Mouse (Mus musculus): ENCODE results near the gene B4galnt2. TPM values are rescaled to one million over a fixed set of nuclear protein-coding genes. Genes with fewer than 3 reads are reported as not detected.
A peak's percentile ranks its signal among the peaks of the same experiment; 100 is the strongest.
"Not testable (repeated sequence)": the region's sequence is repeated elsewhere in the genome, so short reads cannot be mapped to it uniquely, and the experiment has no call there.

B4galnt2 gene
- polyA plus RNA-seq, 1 experiment = not detected

- no peak for DNase-seq (ENCODE audit: low spot score)
Observed at GRCm38 (mm10) chr11:95896446-95897179, 18.1 kb downstream of the B4galnt2 start.

GRCm38 (mm10) chr11:95890462-95891051, 24.1 kb downstream of the B4galnt2 start:
- no peak for DNase-seq (ENCODE audit: low spot score)

GRCm38 (mm10) chr11:95879861-95880260, 34.8 kb downstream of the B4galnt2 start:
- DNase-seq (ENCODE audit: low spot score) = not testable (repeated sequence)

DNA sequence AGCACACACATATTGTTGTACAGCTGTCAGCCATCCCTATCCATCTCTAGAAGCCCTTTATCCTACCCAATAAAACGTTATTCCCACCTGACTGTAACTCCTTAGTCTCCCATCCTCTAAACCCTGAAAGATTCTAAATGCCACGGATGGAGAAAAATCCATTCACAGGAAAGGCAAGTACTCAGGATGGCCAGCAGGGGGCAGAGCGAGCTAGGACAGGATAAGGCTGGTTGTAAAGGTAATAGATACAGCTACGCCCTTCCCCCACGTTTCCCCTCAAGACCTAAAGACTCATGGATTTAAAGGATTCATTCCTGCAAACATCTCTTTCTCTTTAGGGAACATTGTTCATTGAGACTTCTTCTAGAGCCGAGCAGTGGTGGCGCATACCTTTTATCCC, 38.4 kb downstream of the B4galnt2 start:
- no peak for DNase-seq (ENCODE audit: low spot score)

GRCm38 (mm10) chr11:95875804-95876203, 38.9 kb downstream of the B4galnt2 start:
- no peak for DNase-seq (ENCODE audit: low spot score)

GRCm38 (mm10) chr11:95869918-95870470, 44.7 kb downstream of the B4galnt2 start:
- no peak for DNase-seq (ENCODE audit: low spot score)

DNA sequence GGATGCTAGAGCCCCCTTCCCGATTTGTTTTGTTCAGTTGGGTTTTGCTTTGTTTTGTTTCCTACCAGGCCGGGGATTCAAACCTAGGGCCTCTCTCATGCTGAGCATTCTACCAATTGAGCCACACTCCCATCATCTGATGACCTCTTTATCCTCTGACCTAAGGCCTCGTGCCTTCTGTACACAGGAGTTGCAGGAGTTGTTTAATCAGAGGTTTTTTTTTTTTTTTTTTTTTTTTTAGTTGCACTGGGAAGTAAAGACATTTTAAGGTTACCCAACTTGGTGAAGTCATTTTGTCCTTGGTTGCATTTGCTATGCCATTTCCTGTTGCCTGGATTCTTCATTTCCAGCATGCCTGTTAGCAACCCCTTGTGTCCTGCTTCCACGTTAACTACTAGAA, 45.2 kb downstream of the B4galnt2 start:
- DNase-seq (ENCODE audit: low spot score) = no peak

DNA sequence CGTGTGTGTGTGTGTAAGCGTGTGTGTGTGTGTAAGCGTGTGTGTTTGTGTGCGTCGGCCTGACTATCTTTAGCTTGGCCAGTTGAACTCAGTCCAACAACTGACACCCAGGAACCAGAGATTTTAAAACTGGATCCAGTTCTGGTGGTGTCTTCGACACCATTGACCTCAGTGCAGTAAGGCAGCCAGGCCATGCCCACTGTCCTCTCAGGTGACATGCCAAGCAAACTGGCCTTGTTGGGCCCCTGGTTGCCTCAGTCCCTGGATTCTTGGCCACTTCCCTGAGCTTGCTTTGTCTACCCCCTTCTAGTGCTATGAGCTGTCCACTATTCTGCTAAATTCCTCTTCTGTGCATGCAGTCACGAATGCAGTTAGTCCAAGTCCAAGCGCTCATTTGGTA, 53.3 kb downstream of the B4galnt2 start:
- DNase-seq (ENCODE audit: low spot score) = no peak

DNA sequence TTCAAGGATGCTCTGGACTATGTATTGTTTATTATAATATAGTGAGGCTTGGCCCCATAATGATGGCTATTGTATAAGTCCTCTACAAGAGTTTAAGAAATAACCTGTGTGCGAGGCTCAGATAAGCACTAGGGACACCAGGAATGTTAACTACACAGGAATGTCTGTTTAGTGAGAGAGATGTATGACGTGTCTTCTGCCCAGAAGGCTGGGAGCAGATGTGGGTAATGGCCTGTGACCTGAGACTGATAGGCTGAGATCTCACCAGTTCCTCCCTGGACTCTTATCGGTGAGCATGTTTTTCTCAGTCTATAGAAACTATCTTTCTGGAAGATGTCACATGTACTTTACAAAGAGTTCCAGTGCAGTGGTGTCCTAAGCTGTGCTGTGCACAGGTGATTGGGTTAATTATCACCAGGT, 54.6 kb downstream of the B4galnt2 start:
- DNase-seq (ENCODE audit: low spot score) = no peak

GRCm38 (mm10) chr11:95859468-95859855, 55.2 kb downstream of the B4galnt2 start:
- no peak for DNase-seq (ENCODE audit: low spot score)

GRCm38 (mm10) chr11:95858528-95859467, 55.9 kb downstream of the B4galnt2 start:
- peak; percentile 99 for DNase-seq (ENCODE audit: low spot score)

- DNase-seq (ENCODE audit: low spot score) = no peak
Observed at GRCm38 (mm10) chr11:95857716-95858527, 56.8 kb downstream of the B4galnt2 start.

GRCm38 (mm10) chr11:95857306-95857705, 57.4 kb downstream of the B4galnt2 start:
- no peak for DNase-seq (ENCODE audit: low spot score)

GRCm38 (mm10) chr11:95853684-95854083, 61.0 kb downstream of the B4galnt2 start:
- no peak for DNase-seq (ENCODE audit: low spot score)

- no peak for DNase-seq (ENCODE audit: low spot score)
Observed at GRCm38 (mm10) chr11:95850898-95851297, 63.8 kb downstream of the B4galnt2 start.

DNA sequence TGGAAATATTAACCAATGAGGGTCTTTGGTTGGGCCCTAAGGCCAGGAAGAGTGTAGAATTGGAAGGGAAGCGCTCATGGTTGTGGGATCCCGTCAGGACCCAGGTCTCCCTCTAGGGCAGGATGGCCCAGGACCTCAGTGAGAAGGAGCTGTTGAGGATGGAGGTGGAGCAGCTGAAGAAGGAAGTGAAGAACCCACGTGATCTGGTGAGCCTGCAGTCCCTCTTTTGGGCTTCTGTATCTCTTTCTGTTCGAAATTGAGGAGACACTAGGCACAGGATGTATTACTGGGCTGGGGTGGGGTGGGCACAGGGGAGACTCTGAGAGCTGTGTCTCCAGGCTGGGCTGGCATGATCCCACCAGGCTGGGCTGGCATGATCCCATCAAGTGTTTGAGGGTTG, 69.8 kb downstream of the B4galnt2 start:
- no peak for DNase-seq (ENCODE audit: low spot score)

DNA sequence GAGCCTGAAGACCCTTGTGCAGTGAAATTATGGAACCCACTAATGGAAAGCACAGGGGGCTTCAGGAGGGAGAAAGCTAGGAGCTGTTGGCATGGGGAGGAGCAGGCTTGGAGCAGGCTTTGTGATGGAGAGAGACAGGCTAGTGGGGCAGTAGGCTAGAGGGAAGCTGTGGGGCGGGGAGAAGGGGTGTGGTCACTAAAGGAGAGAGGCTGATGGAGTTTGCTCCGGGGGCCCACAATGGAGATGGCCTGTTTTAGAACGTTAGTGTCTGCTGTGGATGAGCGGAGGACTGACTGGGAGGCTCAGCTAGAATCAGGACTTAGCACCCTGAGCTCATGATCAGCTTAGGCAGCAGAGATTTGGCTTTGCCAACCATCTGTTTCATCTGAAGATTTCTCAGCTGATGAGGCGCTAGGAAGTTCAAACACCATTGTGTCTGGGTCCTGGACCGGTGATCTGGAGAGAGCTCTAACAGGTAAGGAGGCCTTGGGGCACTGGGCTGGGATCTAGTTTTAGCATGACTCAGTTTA, 71.2 kb downstream of the B4galnt2 start:
- no peak for DNase-seq (ENCODE audit: low spot score)

- no peak for DNase-seq (ENCODE audit: low spot score)
Observed at GRCm38 (mm10) chr11:95842953-95843352, 71.7 kb downstream of the B4galnt2 start.

DNA sequence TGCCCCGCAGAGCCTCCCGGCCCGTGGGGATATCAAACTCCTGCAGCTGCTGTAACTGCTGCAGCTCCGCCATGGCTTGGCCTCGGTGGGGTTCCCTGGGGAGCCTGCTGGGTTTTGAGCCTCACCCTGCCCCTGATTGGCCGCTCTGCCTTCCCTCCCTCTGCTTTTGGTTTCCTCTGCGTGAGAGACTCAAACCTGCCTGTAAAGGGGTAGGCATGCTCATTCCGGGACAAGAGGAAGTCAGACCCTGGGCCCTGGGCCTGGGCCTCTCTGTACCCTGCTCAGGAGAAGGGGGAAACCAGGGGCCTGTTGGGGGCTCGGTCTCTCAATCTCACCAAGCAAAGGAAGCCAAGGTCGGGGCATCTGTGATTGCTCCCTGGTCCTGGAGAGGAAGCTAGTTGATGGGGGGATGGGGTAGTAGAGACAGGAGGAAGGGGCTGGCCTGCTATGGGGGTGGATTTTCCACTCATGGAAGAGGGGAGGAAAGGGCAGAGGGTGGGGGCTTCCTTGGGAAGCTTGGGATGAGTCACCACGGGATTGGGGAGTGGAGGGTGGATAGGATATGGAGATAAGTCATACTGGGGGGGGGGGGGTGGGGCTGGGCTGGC, 72.5 kb downstream of the B4galnt2 start, which contains the start of gene Abi3:
TSS of gene Abi3 (minus strand) at position 403 of the 608 bp plus-strand sequence.
- DNase-seq (ENCODE audit: low spot score) = no peak

GRCm38 (mm10) chr11:95841498-95841830, 73.2 kb downstream of the B4galnt2 start:
- no peak for DNase-seq (ENCODE audit: low spot score)
